Mouse (Mus musculus) heart, embryonic 16.5 days (tissue): ENCODE data around the gene Gm20388. TPM values are rescaled to one million over a fixed set of nuclear protein-coding genes. Genes with fewer than 3 reads are reported as not detected.

ENCODE experiments used
- ATAC-seq: fragments of 200-750 bp; cut with Nextera tagmentation; replicated peaks from 2 replicates; pipeline ENCODE4 v1.8.0; 2017; ENCODE audit warnings: moderate number of reproducible peaks; ENCODE audit not compliant: insufficient read depth, low FRiP score; ENCODE audit errors: extremely low read depth
- H3K27ac ChIP-seq: fragments of 300-500 bp; sonication (generic); 2 replicates; pipeline ENCODE4 v1.5.1; 2014; ENCODE audit warnings: mild to moderate bottlenecking, low read length, control low read depth, moderate library complexity
- H3K27me3 ChIP-seq: fragments of 300-500 bp; sonication (generic); 2 replicates; pipeline ENCODE4 v1.6.1; 2014; ENCODE audit warnings: low read length, mixed read lengths; ENCODE audit not compliant: control insufficient read depth, insufficient read depth
- H3K36me3 ChIP-seq: fragments of 300-500 bp; sonication (generic); 2 replicates; pipeline ENCODE4 v1.6.1; 2014; ENCODE audit not compliant: control insufficient read depth, insufficient read depth
- H3K4me1 ChIP-seq: fragments of 300-500 bp; sonication (generic); 2 replicates; pipeline ENCODE4 v1.6.1; 2014; ENCODE audit warnings: low read length, mixed read lengths; ENCODE audit not compliant: control insufficient read depth, insufficient read depth
- H3K4me2 ChIP-seq: fragments of 300-500 bp; sonication (generic); 2 replicates; pipeline ENCODE4 v1.6.1; 2014; ENCODE audit warnings: low read depth, mild to moderate bottlenecking, control low read depth, low read length
- H3K4me3 ChIP-seq: fragments of 300-500 bp; sonication (generic); 2 replicates; pipeline ENCODE4 v1.5.1; 2014; ENCODE audit warnings: mild to moderate bottlenecking, control low read depth, low read length
- H3K9ac ChIP-seq: fragments of 300-500 bp; sonication (generic); 2 replicates; pipeline ENCODE4 v1.6.1; 2014; ENCODE audit warnings: low read length, control low read depth
- H3K9me3 ChIP-seq: fragments of 300-500 bp; sonication (generic); replicated peaks from 2 replicates; pipeline ENCODE4 v1.6.1; 2016; ENCODE audit warnings: low read length; ENCODE audit not compliant: control insufficient read depth
- WGBS: fragments of 180-500 bp; shearing (Covaris S2); extraction: QIAGEN DNeasy Blood & Tissue Kit; methylation state at CpG from one replicate; pipeline ENCODE4 v1.1.7; 2014; 5-methylcytosine and 5-hydroxymethylcytosine counted together
- polyA plus RNA-seq: library from polyadenylated mRNA; unstranded; fragments of >200 nt; fragmentation: Nextera tagmentation; extraction: Ambion mirVana; gene quantifications from 2 replicates; pipeline ENCODE4 v1.2.1, GENCODE M21; 2015

Gm20388 gene
- polyA plus RNA-seq, 1 experiment from 2014 or later = 4.5 TPM

DNA sequence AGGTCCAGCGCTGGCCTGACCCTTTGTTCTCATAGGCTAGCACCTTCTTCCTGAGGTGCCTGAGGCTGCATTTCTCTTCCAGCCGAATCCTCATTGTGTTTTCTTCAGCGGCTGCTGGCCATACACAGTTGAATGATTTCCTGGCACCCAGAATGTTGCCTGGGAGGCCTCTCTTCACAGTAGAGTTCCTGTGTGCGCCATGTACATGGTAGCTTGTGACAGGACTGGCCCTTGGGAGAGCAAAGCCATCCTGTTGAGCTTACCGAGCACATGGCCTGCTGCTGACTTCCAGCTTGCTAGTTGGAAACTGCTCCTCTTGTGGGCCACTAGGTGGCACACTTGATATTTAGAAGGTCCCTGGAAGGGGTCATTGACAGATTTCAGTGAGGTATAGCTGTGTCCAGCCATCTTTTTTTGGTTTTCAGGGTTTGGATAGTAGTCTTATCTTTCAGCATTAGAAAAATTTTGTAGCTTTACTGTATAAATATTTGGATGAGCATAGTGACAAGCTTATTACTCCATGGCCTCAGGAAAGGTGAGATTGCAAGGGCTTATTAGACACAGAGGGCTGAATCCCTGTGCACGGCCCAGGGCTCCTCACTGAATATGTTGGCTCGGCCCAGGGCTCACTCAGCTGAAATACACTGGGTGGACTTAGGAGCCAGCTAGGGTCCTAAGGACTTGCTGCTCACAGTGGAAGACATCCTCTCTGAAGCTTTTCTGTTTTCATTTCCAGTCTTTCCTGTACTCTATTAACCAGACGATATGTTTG lies 2067.4 kb downstream of the Gm20388 start:
- no peaks in the 10 kb centered on the region for H3K4me1 ChIP-seq
- H3K27me3 ChIP-seq = no peaks in the 10 kb centered on the region
- no peak overlapping the region for H3K4me2 ChIP-seq
- peak; percentile 73 for ATAC-seq
- no peaks in the 10 kb centered on the region for H3K9me3 ChIP-seq
- H3K27ac ChIP-seq = no peak overlapping the region
- H3K36me3 ChIP-seq = peaks cover 30% of the 10 kb centered on the region
- WGBS = 68% methylated on average over 8 of the region's 8 CpGs
- H3K4me3 ChIP-seq = no peak overlapping the region
- no peak overlapping the region for H3K9ac ChIP-seq

DNA sequence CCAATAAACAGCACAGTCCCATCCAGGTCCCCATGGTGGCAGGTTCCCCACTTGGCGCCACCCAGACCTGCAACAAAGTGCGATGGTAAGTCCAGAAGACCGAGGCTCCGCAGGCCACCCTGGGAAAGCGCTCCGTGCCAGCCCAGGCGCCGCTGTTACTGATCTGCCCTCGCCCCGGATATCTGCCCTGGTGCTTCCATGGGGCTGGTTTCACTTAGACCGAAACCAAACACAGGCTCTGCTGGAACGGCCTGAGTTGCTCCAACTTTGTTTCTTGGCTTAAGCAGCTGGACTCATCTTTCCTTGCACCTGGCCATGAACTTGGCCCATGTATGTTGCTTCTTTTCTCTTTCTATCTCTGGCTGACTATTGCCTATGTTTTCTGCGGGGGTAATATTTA lies 2068.0 kb downstream of the Gm20388 start:
- 95% methylated on average over 13 of the region's 13 CpGs for WGBS
- no peak overlapping the region for H3K4me3 ChIP-seq
- H3K4me1 ChIP-seq = no peaks in the 10 kb centered on the region
- H3K27ac ChIP-seq = no peak overlapping the region
- no peaks in the 10 kb centered on the region for H3K27me3 ChIP-seq
- H3K9me3 ChIP-seq = no peaks in the 10 kb centered on the region
- H3K9ac ChIP-seq = no peak overlapping the region
- H3K36me3 ChIP-seq = peaks cover 35% of the 10 kb centered on the region
- H3K4me2 ChIP-seq = no peak overlapping the region
- no peak for ATAC-seq

DNA sequence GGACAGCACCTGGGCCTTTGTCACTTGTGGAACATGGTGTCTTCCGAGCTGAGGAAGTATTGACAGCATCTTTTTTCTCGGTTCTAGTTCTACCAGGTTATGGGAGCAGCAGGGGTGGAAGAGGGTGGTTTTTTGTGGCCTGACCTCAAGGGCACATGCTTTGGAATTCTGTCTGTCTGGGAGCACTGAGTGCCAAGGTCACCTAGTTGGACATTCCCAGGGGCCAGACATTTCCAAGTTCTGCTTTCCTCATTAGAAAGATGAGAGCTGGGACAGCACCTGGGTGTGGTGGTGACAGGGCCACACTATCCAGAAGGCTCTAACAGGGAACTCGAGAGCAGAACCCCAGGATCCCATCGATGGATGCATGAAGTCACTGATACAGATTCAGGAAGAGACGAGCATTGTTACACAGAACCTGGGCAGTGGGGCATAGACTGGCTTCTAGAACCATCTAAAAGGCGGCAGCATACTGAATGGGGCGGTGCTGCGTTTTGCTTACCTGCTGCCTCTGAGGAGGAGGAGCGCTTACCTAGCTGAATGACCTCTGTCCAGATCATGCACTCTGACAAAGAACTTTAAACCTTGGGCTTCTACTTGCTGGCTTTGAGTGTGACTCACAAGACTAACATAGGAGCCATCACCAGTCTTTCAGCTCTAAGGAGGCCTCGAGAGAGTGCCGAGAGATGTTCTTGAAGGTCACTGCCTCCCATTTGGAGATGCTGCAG lies 2070.3 kb downstream of the Gm20388 start:
- WGBS = 77% methylated on average over 11 of the region's 11 CpGs
- H3K9me3 ChIP-seq = no peaks in the 10 kb centered on the region
- no peaks in the 10 kb centered on the region for H3K27me3 ChIP-seq
- H3K27ac ChIP-seq = no peak overlapping the region
- H3K4me1 ChIP-seq = no peaks in the 10 kb centered on the region
- no peak overlapping the region for H3K4me3 ChIP-seq
- H3K4me2 ChIP-seq = no peak overlapping the region
- no peak for ATAC-seq
- H3K36me3 ChIP-seq = peaks cover 35% of the 10 kb centered on the region
- H3K9ac ChIP-seq = no peak overlapping the region

DNA sequence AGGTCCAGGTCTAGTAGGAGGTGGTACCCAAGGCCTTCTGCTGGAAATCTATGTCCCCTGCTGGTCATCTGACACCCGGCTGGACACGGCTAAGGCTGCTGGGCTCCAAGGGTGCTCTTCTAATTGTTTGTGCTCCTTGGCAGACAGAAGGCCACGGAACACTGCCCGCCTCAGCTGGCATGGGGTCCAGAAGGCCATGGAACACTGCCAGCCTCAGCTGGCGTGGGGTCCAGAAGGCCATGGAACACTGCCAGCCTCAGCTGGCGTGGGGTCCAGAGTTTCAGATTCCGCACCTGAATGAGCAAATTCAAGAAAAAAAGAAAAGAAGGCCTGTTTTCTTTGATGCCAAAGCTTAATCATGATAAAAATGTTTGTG lies 2070.9 kb downstream of the Gm20388 start:
- 71% methylated on average over 7 of the region's 7 CpGs for WGBS
- H3K4me3 ChIP-seq = no peak overlapping the region
- no peaks in the 10 kb centered on the region for H3K4me1 ChIP-seq
- H3K9me3 ChIP-seq = no peaks in the 10 kb centered on the region
- H3K9ac ChIP-seq = no peak overlapping the region
- no peak overlapping the region for H3K27ac ChIP-seq
- no peak overlapping the region for H3K4me2 ChIP-seq
- H3K36me3 ChIP-seq = peaks cover 30% of the 10 kb centered on the region
- ATAC-seq = no peak
- H3K27me3 ChIP-seq = no peaks in the 10 kb centered on the region

DNA sequence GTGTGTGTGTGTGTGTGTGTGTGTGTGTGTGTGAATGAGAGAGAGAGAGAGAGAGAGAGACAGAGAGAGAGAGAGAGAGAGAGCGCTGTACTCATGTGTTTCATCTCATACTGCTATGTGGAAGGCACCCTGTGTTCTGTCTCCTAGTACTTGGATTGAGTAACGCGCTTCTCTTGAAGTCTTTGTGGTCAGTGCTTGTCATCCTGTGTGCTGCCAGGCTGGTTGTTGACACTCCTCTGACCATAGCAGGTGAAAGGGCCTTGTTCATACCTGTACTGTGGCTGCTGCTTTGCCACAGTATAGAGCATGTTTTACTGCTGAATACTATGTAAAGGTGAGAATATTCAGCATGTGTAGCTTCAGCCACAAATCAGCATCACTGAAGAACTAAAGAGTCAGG lies 2075.0 kb downstream of the Gm20388 start:
- Histone ChIP-seq H3K36me3 (peaks cover 14% of the 10 kb centered on the region; the same call in 1 of the 2 replicates), H3K9ac (no peak overlapping the region), H3K4me3 (no peak overlapping the region), H3K9me3 (no peaks in the 10 kb centered on the region), H3K4me2 (no peak overlapping the region), H3K27ac (no peak overlapping the region), H3K27me3 (no peaks in the 10 kb centered on the region), H3K4me1 (no peaks in the 10 kb centered on the region)
- ATAC-seq = no peak
- 96% methylated on average over 3 of the region's 3 CpGs for WGBS

GRCm38 (mm10) chr8:121987892-121988291 lies 2077.3 kb downstream of the Gm20388 start:
- Histone ChIP-seq H3K36me3 (peaks cover 17% of the 10 kb centered on the region; the same call in 1 of the 2 replicates), H3K4me2 (no peak overlapping the region), H3K27ac (no peak overlapping the region), H3K9ac (no peak overlapping the region), H3K4me3 (no peak overlapping the region), H3K27me3 (no peaks in the 10 kb centered on the region), H3K4me1 (no peaks in the 10 kb centered on the region), H3K9me3 (no peaks in the 10 kb centered on the region)
- no peak for ATAC-seq
- WGBS = 86% methylated on average over 5 of the region's 5 CpGs

DNA sequence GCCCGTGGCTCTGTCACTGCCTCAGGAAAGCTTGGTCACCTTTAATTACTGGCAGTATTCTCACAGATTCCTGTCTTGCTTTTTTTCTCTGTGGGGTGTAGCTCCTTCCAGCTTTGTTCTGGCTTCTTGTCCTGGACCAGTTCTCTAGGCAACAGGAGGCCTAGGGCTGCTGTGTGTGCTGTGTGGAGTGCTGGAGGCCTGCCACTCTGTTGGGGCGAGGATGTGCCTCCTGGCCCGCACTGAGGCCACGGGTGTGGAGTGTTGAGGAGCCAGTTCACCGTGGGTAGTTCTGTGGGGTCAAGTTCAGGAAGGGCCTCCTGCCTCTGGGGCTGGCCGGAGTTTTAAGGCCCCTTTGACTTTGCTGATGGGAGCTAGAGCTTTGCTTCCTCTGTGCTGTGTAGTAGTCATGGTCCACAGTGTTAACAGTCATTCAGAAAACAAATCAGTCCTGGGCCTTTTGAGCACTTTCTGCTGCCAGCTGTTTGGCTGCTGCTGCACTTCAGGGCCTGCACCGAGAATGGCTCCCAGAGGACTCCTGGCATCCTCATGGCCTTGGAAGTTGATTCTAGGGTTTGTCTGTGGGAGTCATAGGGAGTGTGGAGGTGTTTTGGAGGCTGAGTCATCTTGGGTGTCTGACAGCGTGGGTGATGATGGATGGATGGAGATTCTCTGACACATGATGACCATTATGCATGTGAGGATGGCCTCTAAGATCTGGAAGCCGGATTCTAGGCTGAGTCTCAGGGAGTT lies 2080.0 kb downstream of the Gm20388 start:
- H3K27ac ChIP-seq = no peak overlapping the region
- no peak overlapping the region for H3K9ac ChIP-seq
- H3K36me3 ChIP-seq = peaks cover 11% of the 10 kb centered on the region
- no peaks in the 10 kb centered on the region for H3K27me3 ChIP-seq
- no peaks in the 10 kb centered on the region for H3K4me1 ChIP-seq
- no peaks in the 10 kb centered on the region for H3K9me3 ChIP-seq
- no peak overlapping the region for H3K4me3 ChIP-seq
- 85% methylated on average over 9 of the region's 9 CpGs for WGBS
- H3K4me2 ChIP-seq = no peak overlapping the region
- no peak for ATAC-seq

DNA sequence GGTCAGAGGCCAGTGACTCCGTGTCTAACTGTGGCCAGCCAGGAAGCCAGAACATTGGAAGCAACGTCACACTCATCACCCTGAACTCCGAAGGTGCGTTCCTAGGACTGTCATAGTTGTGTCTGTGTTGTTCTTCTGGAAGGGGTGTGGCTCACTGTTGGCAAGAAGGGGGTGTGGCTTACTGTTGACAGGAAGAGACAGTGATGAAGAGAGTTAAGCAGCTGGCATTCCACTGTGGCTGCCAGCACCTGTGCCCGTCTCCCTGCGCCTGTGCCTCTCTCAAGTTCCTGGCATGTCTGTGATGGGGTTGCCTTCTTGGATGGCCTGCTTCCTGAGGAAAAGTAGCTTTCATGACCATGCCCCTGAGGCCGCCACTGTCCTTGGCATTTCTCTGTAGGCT lies 2081.0 kb downstream of the Gm20388 start:
- Histone ChIP-seq H3K27me3 (no peaks in the 10 kb centered on the region), H3K4me1 (no peaks in the 10 kb centered on the region), H3K9ac (no peak overlapping the region), H3K4me2 (no peak overlapping the region), H3K9me3 (no peaks in the 10 kb centered on the region), H3K27ac (no peak overlapping the region), H3K36me3 (peaks cover 14% of the 10 kb centered on the region), H3K4me3 (no peak overlapping the region)
- WGBS = 77% methylated on average over 7 of the region's 7 CpGs
- ATAC-seq = no peak

- Histone ChIP-seq H3K27ac (no peak overlapping the region), H3K9ac (no peak overlapping the region), H3K9me3 (no peaks in the 10 kb centered on the region), H3K27me3 (no peaks in the 10 kb centered on the region), H3K4me1 (no peaks in the 10 kb centered on the region), H3K36me3 (peaks cover 26% of the 10 kb centered on the region), H3K4me3 (no peak overlapping the region), H3K4me2 (no peak overlapping the region)
- 71% methylated on average over 4 of the region's 4 CpGs for WGBS
- ATAC-seq = no peak
Observed at GRCm38 (mm10) chr8:121992911-121993310, 2082.3 kb downstream of the Gm20388 start.
